Mouse (Mus musculus): ENCODE data around the gene Rbpms2. TPM values are rescaled to one million over a fixed set of nuclear protein-coding genes. Genes with fewer than 3 reads are reported as not detected.

The Rbpms2 gene
- total RNA-seq, 2 experiments from 2014 or later = 1.8 to 2.3 TPM

Other genes with a start within 250 kb of the Rbpms2 start
- gene Kbtbd13, start 238.0 kb upstream of the Rbpms2 start, total RNA-seq (2021) = under 1 TPM in 1 of 2 experiments, not detected in 1; 0.15 TPM
- gene Rasl12, start 231.1 kb upstream of the Rbpms2 start, total RNA-seq (2021) = 1 to 10 TPM; 2.6 to 3.3 TPM
- gene Slc51b, start 206.7 kb upstream of the Rbpms2 start, total RNA-seq (2021) = not detected
- gene Mtfmt, start 193.9 kb upstream of the Rbpms2 start, total RNA-seq (2021) = 10 to 100 TPM; 16.3 to 18.5 TPM
- gene Spg21, start 168.7 kb upstream of the Rbpms2 start, total RNA-seq (2021) = 10 to 100 TPM; 27.0 to 27.8 TPM
- 1 to 10 TPM; 3.1 TPM for gene Ankdd1a, start 109.5 kb upstream of the Rbpms2 start, total RNA-seq (2021)
- 1 to 10 TPM; 6.5 to 9.6 TPM for gene Plekho2, start 49.6 kb upstream of the Rbpms2 start, total RNA-seq (2021)
- under 1 TPM; 0.42 to 0.82 TPM for gene Pif1, start 42.5 kb upstream of the Rbpms2 start, total RNA-seq (2021)
- 100 to 1,000 TPM; 240 to 243 TPM for gene Oaz2, start 38.4 kb downstream of the Rbpms2 start, total RNA-seq (2021)
- 10 to 100 TPM; 38.1 to 38.4 TPM for gene Zfp609, start 197.9 kb downstream of the Rbpms2 start, total RNA-seq (2021)

All from left cerebral cortex, postnatal 14 days (tissue).